Mouse (Mus musculus): ENCODE results near the gene Ffar2.
A peak's percentile ranks its signal among the peaks of the same experiment; 100 is the strongest.
"Not testable (repeated sequence)": the region's sequence is repeated elsewhere in the genome, so short reads cannot be mapped to it uniquely, and the experiment has no call there.

Gene Ffar2

DNA sequence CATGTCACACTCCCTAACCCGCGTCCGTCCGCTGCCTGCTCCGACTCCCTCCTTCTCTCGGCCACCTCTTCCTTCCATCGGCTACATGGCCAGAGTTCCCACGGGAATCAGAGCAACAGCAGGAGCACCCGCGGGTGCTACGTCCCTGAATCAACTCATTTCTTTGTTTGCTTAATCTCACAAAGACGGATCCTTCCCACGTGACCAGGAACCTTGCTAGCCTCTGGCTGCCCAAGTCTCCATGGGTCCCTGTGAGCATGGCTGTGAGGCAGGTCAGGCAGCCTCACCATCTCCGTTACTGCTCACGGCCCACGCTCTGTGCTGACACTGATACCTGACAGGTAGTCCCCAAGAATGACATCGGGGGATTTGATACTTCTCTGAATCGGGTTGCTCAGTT lies at the start of gene Ffar2:
Gene Ffar2 (minus strand): TSS at position 101 of the 400 bp plus-strand sequence.
- DNase-seq, result no peak

DNA sequence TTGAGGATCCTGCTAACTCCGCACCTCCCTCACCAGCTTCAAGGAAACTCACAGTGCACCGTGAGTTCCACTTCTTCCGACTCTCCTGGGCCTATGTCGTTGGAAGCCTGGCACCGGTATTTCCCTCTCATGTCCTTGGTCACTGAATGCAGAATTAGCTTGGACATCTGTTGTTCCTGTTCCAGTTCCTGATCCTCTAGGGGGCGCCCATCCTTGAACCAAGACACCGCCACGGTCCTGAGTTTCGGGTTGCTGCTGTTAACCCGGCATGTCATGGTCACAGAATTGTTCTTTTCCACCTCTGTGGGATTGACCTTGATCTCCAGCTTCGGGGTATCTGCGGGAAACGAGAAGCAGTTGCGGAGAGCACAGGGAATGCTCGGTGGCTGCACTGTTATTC lies 49.5 kb upstream of the Ffar2 start:
- peak; percentile 58 for DNase-seq

DNA sequence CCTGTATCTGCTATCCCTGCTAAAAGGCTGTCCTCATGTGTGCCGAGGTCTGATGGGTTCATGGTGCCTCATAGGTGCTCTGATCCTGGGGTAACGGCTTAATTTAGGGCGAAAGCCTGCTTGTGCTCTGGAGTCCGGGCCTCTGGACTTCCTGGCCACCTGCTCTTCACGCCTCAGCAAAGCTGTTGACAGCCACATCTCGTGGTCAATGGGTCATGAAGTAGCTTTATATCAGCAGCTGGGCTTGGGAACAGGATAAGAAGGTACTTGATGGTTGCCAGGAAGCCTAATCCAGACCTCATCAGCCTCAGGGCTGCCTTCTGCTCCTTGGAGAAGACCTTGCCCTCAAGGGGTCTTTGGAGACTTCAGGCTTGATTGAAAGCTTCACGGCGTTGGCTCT lies 39.8 kb upstream of the Ffar2 start:
- DNase-seq, result no peak

DNA sequence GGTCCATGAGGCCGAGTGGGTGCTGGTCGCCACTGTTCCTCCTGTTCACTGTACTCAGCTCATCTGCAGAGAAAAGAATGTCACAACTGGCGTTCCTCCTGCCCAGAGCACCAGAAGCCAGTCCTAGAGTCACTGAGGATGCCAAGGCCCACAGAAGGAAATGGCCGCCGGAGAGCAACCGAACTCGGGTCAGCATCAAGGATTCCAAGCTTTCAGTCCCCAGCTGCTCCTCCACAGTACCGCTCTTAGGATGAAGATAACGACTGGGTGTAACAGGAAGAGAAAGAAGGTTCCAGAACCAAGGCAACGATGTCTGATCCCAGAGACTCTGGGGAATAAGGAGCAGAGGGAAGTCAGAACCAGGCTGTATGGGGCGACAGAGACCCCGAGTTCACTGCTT lies 37.9 kb upstream of the Ffar2 start, which contains the start of gene Ffar1:
Gene Ffar1 (minus strand): TSS at position 101 of the 400 bp plus-strand sequence.
- no peak for DNase-seq

DNA sequence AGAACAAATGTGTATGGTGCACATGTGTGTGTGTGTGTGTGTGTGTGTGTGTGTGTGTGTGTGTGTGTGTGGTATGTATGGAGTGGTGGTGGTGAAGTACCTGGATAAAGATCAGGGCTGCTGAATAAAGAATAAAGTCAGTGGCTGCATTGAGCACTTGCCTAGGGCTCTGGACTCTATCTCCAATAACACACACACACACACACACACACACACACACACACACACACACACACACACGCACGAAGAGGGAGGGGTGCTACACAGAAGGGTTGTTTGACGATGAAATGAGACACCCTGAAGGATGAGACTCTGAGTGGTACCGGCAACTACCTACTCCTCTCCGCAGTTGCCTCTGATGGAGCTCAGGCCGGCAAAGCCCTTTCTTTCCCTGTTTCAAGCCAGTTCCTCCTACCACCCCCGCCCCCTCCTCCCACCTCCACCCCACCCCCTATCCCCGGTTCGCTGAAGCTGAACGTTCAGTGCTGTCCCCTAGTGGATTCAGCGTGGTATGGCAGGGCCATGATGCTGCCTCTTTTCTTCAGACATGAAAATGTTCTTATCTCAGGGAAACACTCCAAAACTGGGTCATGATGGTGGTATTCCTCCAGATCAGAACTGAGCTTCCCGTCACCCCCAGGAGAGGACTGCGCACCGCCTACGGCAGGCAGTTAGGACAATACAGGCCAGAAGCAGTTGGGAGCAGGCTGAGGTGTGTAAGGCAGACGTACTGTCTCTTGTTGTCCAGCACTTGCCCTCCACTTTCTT lies 36.2 kb upstream of the Ffar2 start:
- DNase-seq, result peak; percentile 16

DNA sequence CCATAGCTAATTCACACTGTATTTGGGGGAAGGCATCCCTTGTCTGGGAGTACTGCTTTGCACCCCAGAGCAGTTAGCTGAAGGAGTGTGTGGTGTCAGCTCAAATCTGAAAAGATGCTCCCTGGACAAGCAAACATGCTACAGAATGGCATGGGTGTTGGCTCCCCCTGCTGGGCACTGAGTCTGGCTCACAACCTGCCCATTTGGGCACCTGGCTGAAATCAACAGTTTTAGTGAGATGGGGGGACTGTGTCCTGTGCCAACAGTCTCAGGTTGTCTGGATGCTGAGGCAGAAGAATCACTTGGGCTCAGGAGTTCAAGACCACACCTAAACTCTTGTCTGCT lies 35.7 kb upstream of the Ffar2 start:
- DNase-seq, result peak; percentile 11

DNA sequence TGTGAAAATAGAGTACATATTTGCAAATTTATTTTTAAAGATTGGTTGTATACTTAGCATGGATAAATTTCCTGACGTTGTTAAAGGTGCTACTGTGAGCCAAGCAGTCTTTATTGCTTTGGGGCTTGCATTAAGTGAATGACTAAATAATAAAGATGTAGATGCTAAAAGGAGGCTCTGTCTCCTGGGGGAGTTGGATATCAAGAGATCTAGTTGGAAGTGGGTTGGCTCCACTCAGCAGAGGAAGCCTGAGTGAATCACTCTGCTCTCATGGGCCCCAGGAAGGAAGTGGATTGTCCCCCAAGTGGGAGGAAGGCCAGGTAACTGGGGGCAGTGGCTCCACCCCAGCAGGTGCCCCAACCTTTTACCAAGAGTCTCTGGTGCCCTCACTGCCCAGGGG lies 34.2 kb upstream of the Ffar2 start:
- no peak for DNase-seq

DNA sequence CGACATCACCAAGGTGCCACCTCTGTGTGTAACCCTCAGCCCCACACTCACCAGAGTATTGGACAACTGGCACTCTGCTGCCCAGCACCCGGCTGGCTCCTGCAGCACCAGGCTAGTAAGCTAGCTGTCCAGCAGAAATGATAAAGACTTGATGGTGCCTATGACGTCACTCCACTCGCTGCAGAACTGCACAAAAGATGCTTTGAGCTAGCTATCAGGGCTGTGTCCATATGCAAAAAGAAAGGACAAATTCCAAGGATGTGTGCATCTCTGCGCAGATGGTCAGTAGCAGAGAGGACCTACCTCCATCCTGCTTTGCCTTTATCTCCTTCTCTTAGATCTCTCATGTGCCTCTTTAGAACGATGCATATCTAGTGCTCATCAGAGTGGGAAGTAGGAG lies 32.5 kb upstream of the Ffar2 start, which contains the start of gene Ffar3:
Gene Ffar3 (minus strand): TSS at position 101 of the 400 bp plus-strand sequence.
- DNase-seq, result no peak

DNA sequence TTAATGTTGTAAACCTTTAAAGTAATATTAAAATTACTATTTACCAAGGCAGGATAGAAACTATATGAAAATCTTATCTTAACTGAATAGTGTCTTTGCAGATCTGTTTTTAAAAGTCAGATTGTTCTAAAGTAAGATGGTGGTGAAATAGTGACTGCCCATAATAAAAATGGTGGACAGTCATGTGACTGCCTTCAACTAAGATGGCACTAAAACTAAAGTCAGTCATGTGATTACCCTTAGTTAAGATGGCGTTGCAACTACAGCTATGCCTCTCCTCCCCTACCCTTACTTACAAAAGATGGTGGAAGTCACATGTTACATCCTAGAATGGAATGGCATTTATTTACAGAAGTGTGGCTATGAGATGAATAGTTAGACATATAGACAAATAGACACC lies 27.8 kb upstream of the Ffar2 start:
- no peak for DNase-seq

DNA sequence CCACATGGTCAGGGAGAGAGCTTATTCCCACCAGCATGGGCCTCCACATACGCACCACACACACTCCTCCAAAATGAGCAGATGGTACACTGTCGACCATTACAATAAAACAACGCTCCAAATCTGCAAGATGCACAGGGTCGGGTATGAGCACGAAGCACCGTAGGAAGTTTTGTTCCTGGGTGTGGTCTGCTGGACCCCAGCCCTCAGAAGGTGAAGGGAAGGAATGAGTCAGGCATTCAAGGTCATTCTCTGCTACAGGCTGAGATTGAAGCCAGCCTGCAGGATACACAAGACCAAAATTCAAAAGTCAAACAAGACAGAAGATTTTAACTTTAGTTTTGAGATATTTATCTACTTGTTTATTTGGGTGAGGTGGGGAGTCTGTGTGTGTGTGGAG lies 24.4 kb upstream of the Ffar2 start:
- DNase-seq, result no peak

DNA sequence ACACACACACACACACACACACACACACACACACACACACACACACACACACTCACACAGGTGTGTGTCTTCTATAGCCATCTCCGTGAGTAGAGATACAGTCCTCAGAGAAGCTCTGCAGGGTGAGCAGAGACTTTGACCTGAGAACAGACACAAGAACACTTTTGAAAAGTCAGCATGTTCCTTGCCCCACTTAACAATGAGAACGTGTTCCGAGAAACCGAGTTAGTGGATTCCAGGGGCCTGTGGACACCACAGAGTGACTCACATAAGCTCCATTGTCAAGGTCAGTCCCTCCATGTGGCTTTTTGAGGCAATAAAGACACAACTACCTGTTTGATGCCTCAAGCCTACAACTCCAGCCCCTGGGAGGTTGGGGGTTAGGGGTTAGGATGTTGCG lies 23.8 kb upstream of the Ffar2 start:
- DNase-seq, result no peak

DNA sequence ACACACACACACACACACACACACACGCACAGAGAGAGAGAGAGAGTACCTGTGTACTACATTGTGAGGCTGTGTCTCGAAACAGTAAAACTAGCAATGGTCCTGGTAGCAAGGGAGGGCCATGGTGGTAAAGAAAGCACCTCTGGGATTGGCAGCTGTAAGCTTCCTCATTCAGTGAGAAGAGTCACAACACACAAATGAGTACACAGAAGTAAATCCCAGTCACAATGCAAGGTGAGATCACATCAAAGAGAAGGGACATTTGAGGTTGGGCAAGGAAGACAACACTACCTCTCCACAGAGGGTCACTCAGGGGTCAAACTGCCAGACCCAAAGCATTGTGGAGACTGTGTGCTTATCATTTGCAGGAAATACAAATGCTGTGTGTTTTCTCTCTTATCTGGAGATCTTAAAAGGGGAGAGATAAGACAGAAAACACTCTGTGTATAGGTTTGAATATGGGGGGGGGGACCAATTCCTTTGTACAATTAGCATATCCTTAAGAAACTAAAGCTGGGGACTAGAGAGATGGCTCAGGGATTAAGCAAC lies 23.0 kb upstream of the Ffar2 start:
- no peak for DNase-seq

DNA sequence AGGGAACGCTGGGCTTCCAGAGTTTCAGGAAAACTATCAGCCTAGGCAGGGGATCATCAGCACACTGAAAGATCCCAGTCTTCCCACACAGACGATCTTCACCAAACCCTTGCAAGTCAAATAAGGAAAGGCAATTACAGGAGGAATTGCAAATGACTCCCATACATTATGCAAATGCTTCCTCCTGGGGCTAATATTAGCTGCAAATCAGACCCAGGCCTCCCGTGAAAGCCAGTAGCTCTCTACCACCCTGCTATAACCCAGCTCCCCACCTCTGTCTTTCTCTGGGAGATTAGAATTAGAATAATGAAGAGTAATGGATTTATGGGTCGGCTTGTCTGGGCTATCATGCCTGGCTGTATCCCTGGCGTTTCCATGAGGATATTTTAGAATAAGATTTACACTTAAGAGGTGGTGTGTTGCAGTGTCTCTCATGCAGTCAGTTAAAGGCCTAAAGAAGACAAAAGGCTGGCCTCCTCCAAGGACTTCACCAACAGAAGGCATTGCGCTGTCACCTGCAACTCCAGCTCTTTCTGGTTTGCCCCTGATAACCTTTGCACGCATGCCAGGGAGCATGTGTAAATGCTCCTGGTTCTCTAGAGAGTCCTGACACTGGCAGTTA lies 21.2 kb upstream of the Ffar2 start:
- DNase-seq, result no peak

DNA sequence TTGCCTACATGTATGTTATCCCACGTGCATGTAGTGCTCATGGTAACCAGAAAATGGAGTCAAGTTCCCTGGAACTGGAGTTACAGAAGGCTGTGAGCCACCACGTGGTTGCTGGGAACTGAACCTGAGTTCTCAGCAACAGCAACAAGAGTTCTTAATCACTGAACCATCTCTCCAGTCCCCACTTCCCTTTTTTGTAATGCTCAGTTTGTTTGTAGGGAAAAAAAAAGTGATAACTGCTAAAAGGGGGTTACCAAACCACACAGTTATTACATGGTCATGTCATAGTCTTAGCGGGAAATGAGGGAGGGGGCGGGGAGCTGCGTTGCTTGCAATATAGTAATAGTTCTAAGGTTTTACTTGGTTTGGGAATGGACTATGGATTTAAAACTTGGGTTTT lies 18.5 kb upstream of the Ffar2 start:
- DNase-seq, result no peak

DNA sequence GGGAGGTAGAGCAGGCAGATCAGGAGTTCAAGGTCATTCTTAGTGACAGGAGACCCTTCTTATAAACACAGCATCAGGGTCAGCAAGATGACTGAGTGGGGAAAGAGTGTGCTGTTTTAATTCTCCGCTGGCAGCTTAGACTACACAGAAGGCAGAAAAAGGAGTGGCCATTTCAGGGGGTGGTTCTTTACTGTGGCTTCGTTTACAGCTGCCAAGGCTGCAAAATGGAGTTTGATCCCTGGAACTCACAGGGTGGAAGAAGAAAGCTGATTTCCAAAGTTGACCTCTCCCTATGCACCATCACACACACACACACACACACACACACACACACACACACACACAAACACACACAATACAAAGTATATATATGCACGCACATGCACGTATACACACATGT lies 17.8 kb upstream of the Ffar2 start:
- no peak for DNase-seq

DNA sequence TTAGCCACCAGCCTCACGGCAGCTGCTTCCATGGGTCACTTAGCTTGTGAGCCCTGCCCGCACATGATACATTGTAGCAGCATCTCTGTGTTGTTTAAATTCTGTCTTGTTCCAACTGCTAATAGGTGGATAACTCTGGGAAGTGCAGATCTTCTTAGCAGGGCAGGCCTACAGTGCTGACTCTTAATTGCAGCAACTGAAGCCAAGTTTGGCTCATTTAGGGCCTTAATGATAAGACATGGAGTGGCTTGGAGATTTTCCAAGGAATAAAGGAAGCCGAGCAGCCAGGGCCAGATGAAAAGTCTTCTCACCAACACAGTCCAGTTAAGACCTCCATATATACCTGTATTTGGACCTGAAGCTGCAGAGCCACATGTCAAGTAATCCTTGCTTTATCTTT lies 16.7 kb upstream of the Ffar2 start:
- DNase-seq, result no peak

DNA sequence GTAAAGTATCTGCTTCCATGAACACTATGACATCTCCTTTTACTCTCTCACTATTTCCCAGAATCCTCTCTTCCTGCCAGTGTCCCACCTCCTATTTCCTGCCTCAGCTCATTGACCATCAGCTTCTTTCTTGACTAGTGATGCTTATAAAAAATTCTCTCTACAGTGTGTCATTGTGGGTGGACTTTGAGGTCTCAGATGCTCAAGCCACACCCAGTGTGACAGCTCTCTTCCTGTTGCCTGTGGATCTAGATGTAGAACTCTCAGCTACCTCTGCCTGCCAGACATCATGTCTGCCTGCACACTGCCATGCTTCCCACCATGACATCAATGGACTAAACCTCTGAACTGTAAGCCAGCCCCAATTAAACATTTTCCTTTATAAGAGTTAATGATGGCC lies 13.7 kb upstream of the Ffar2 start:
- no peak for DNase-seq

DNA sequence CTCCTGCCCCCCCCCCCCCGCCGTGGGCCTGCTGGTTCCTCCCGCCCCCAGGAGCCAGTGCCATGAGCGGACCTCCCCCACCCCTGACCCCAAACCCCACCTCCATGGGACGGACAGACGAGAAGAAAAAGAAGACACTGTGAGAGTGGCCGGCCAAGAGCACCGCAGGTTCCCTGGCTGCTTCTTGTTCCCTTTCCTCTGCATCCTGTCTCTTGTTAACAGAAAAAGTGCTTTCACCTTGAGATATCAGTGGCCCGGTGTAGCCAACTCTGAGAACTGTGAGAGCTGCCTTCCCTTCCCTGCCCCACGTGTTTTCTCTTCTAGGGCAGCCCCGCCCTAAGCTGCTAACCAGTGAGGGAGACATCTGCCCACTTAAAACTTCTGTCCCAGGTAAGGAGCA lies 9.1 kb upstream of the Ffar2 start:
- not testable (repeated sequence) for DNase-seq

DNA sequence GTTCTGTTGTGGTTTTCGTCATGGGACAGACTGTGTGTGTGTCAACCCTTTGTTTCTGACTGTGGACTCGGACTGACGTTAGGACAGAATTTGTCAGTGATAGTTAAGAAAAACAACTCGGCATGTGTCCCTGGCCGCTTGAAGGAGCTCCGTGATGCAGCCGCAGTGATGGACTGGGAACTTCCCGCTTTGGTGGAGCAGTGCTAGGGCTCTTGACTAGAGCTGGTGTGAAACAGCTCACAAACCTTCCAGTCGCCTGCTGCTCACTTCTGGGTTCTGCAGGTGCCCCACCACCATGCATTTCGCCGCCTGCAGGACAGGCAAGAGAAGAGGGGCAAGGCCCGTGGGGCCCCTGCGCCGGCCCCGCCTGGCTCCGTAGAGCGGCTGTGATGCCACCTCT lies 8.7 kb upstream of the Ffar2 start:
- no peak for DNase-seq

DNA sequence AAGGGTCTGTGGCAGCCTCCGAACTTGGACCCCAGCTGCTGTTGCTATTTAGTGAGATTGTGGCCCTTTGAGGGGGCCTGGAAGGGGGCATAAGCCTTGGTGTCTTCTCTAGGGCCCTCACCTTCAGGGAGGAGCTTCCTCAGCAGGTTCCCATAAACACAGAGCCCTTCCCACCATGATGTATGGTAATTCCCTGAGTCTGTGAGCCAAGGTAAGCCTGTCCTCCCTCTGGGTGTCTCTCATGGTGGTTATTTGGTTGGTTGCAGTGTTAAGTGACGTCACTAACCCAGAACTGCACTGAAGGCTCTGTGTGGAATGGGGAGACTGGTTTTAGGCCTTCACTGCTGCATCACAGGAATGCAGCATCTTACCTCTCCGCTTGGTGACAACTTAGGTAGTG lies 5.9 kb upstream of the Ffar2 start:
- no peak for DNase-seq

DNA sequence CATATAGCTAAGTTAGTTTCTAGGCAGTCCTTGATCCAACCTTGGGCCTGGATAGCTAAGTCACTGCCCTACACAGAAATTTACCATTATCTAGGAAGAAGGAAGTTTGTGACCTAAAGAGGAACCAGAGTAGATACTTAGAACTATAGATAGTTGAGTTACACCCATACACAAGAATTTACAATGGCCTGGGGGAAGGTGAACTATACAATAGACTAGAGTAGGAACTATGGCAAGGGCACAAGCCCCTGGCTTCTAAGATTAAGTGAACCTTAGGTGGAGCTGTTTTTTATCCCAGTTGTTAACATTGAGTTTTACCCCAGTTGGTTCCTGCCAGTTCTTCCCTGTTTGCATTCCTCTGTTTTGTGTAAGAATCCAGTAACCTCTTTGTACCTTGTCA lies 5.3 kb upstream of the Ffar2 start:
- DNase-seq, result not testable (repeated sequence)

DNA sequence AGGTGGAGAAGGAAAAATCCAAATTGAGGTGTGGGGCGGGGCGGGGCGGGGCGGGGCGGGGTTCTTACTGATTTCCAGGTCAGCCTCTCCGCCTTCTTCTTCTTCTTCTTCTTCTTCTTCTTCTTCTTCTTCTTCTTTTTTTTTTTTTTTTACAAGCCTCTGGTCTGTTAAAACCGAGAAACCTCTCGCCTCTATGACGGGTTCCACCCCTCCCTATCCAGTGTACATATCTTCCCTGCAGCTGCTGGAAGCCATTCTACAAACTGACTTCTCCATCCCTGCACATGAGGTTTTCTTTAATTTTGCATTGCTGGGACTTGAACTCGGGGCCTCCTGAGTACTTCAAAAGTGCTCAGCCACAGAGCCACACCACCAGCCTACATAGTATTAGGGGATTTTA lies 3.1 kb upstream of the Ffar2 start:
- DNase-seq, result no peak

DNA sequence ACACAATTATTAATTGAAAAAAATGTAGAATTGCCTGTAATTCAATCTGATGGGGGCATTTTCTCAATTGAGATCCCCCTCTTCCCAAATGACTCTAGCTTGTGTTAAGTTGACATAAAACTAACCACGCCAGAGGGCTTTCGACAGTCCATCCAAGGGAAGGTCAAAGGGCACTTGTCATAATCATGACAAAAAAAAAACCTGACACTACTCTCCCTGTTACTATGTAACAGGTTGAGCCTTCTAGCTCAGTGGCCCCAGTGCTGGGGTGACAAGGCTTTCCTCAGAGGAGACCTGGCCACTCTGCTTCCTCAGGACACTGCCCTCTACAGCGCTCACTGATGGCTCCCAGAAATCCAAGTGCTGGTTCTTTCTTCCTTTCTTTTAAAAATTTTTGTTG lies 731 bp upstream of the Ffar2 start:
- DNase-seq, result no peak

DNA sequence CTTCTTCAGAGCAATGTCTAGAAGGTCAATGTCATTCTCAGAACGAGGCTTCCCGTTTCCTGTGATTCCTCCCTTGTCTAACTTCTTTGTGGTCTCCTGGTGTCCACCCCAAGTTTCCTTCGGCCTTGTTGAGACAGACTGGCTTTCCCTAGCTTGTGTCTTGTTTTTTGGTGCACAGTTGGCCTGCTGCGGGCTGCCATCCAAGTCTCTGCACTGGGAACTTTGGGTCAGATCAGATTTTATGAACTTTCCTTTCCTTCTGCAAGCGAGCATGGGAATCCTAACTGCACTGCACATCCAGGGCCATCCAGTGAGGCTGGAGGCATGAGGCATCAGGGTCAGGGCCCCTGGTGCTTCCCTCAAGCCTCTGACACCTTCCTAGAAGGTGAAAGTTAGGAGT lies 2.0 kb downstream of the Ffar2 start:
- DNase-seq, result no peak

Measured in cerebellum, adult 11 months (tissue).